In the genomic region with DNA sequence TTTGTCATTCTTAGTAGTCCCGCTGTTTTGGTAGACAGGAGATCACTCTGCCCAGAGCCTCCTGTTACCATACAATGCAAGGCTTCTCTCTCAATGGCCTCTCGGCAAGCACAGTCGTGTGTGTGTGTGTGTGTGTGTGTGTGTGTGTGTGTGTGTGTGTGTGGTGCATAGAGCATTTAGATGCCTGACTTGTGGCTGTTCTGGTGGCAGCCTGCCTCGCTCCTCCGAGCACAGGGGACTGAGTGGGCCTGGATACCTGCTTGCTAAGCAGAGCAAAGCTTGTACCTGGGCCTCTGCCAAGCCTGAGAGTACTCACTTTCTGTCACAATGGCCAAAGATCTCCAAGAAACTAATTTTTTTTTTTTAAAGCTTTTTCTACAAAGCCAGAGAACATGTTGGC, we compare ENCODE assay signal across 9 mouse cellular contexts.
DNase-seq lines count a peak whose midpoint lies in the region; ATAC-seq lines count a peak whose summit lies in the region.
"Had no signal": no experiment of that assay in that cellular context is flagged by ENCODE, and none has a peak within 500 bp of the region (broad histone marks: within the 10 kb centered on the region; RNA-seq: fewer than 3 reads in every experiment).

No protein-coding gene starts in this region.

- peaks cover 16% of the 10 kb centered on the region for H3K4me1 ChIP-seq in forebrain, embryonic 13.5 days
- H3K4me1 ChIP-seq in neural tube, embryonic 15.5 days, result peaks cover 15% of the 10 kb centered on the region

- H3K27ac ChIP-seq in forebrain, embryonic 13.5 days, result peak overlapping the region; percentile 57; the same call in 1 of the 2 replicates
- H3K27ac ChIP-seq in neural tube, embryonic 15.5 days (replicated peaks), result peak overlapping the region; percentile 48; the same call in 1 of the 2 replicates

- 16% methylated on average over 5 of the region's 5 CpGs for WGBS in forebrain, embryonic 13.5 days
- WGBS in neural tube, embryonic 15.5 days, result 25% methylated on average over 5 of the region's 5 CpGs

- H3K4me2 ChIP-seq in forebrain, embryonic 13.5 days, result peak overlapping the region; percentile 37
- H3K4me2 ChIP-seq in neural tube, embryonic 15.5 days, result no peak overlapping the region; the same call in 1 of the 2 replicates

- no peak overlapping the region for H3K9ac ChIP-seq in forebrain, embryonic 13.5 days
- H3K9ac ChIP-seq in neural tube, embryonic 15.5 days (replicated peaks), result no peak overlapping the region

- H3K27me3 ChIP-seq in forebrain, embryonic 13.5 days, result no peaks in the 10 kb centered on the region
- peaks cover 11% of the 10 kb centered on the region; the same call in 1 of the 2 replicates for H3K27me3 ChIP-seq in neural tube, embryonic 15.5 days (replicated peaks)

- peak; percentile 45 for DNase-seq in left cerebral cortex, postnatal 4 days
- no peak for DNase-seq in left cerebral cortex, postnatal 14 days (ENCODE audit: low spot score in 2 of 2)
- peak; percentile 57 for DNase-seq in kidney, postnatal 10 days
- DNase-seq in liver, result no peak
- no peak for DNase-seq in thymus, postnatal 0 days (ENCODE audit: low spot score)

- ATAC-seq in forebrain, embryonic 13.5 days, result peak; percentile 71
- peak; percentile 70; the same call in 1 of the 2 replicates for ATAC-seq in neural tube, embryonic 15.5 days (ENCODE audit: low FRiP score)
- ATAC-seq in erythroblast, adult 5-6 weeks (replicated peaks; ENCODE audit: low FRiP score, poor library complexity, severe bottlenecking), result no peak
- ATAC-seq: intestine, embryonic 16.5 days had no signal

- intact Hi-C loops in left cerebral cortex, postnatal 4 days (cut with DNase I), result loop anchor here (10.0 kb wide), 1 partner anchor 1464 kb away; no protein-coding TSS in a partner anchor
- intact Hi-C loops in left cerebral cortex, postnatal 14 days (cut with DNase I), result no loop called here

- no peaks in the 10 kb centered on the region for H3K9me3 ChIP-seq in forebrain, embryonic 13.5 days (replicated peaks)
- H3K9me3 ChIP-seq in neural tube, embryonic 15.5 days (replicated peaks), result no peaks in the 10 kb centered on the region

- H3K36me3 ChIP-seq in forebrain, embryonic 13.5 days (ENCODE audit: poor library complexity, severe bottlenecking), result no peaks in the 10 kb centered on the region
- no peaks in the 10 kb centered on the region for H3K36me3 ChIP-seq in neural tube, embryonic 15.5 days

- H3K4me3 ChIP-seq in forebrain, embryonic 13.5 days, result no peak overlapping the region
- H3K4me3 ChIP-seq in neural tube, embryonic 15.5 days (replicated peaks), result no peak overlapping the region

Comparison
In these comparisons a context has a peak if more than half of its experiments do, and no peak if none do; other contexts are left out.
1. DNase-seq: peak in left cerebral cortex, postnatal 4 days (single experiment) and kidney, postnatal 10 days (single experiment); none in left cerebral cortex, postnatal 14 days (0 of 2), liver (single experiment) and thymus, postnatal 0 days (single experiment).